Mouse (Mus musculus) liver, postnatal 0 days (tissue): Measurements from ENCODE around the gene Etv5.

Source experiments
- CTCF ChIP-seq: sonication (generic); IDR thresholded peaks from 2 replicates; pipeline ENCODE4 v1.5.1; 2016; ENCODE audit warnings: antibody characterized with exemption, low read depth
- EP300 ChIP-seq: IDR thresholded peaks from 2 replicates; pipeline ENCODE4 v1.6.1; 2016; ENCODE audit warnings: antibody characterized with exemption, low read depth, mild to moderate bottlenecking

GRCm38 (mm10) chr16:22402600-22402999 lies 36.9 kb downstream of the Etv5 start:
- TF ChIP-seq CTCF: no peak
- TF ChIP-seq EP300: no peak
